Mouse (Mus musculus): ENCODE data around the gene Taok3.
"Not testable (repeated sequence)": the region's sequence is repeated elsewhere in the genome, so short reads cannot be mapped to it uniquely, and the experiment has no call there.

Taok3 gene

GRCm38 (mm10) chr5:117263566-117263965 lies 143.6 kb downstream of the Taok3 start:
- DNase-seq (ENCODE audit: low spot score) = no peak

DNA sequence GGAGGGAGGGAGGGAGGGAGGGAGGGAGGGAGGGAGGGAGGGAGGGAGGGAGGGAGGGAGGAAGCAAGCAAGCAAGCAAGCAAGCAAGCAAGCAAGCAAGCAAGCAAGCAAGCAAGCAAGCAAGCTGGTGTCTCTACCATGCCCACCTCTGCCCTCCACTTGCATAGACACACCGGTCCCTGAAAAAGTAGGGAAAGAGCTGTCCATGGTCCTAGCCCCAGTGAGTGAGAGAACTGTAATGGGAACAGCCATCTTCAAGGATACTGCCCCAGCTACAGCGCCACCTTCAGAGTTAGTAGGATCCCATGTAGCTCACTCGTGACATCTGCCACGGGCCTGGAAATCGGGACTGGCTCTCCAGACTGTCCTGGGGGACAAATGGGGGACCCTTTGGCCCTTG lies 144.8 kb downstream of the Taok3 start:
- peak; percentile 59 for DNase-seq (ENCODE audit: low spot score)

GRCm38 (mm10) chr5:117267913-117268312 lies 148.0 kb downstream of the Taok3 start:
- DNase-seq (ENCODE audit: low spot score) = peak; percentile 54

- no peak for DNase-seq (ENCODE audit: low spot score)
These were observed 148.8 kb downstream of the Taok3 start for GRCm38 (mm10) chr5:117268749-117269148.

DNA sequence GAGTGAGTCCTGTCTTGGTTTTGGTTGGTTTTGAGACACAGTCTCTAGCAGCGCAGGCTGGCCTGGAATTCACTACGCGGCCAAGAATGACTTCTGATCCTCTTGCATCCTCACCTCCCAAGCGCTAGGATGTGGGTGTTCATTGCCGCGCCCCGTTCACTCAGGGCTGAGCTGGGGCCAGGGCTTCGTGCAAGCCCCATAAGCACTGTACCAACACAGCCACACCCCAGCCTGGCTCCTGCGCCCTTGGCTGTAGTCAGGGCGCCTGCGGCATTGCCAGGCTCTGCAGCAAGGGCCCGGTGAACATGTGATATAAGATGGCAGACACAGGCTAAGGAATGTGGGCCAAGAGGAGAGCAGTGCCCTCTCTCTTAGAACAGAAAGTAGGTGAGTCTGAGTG lies 149.5 kb downstream of the Taok3 start:
- no peak for DNase-seq (ENCODE audit: low spot score)

DNA sequence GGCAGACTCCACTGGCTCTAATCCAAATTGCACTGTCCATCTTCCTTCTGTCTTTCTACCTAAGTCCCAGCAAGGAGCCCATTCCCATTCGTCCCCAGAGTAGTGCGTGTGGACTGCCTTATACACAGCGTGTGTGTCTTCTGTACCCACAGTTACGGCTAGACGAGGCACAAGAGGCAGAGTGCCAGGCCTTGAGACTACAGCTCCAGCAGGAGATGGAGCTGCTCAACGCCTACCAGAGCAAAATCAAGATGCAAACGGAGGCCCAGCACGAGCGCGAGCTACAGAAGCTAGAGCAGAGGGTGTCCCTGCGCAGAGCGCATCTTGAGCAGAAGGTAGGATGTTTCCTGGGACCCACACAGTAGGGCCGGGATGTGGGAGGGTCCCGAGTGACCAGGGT lies 152.0 kb downstream of the Taok3 start:
- no peak for DNase-seq (ENCODE audit: low spot score)

- no peak for DNase-seq (ENCODE audit: low spot score)
These were observed 154.9 kb downstream of the Taok3 start for GRCm38 (mm10) chr5:117274817-117275216.

DNA sequence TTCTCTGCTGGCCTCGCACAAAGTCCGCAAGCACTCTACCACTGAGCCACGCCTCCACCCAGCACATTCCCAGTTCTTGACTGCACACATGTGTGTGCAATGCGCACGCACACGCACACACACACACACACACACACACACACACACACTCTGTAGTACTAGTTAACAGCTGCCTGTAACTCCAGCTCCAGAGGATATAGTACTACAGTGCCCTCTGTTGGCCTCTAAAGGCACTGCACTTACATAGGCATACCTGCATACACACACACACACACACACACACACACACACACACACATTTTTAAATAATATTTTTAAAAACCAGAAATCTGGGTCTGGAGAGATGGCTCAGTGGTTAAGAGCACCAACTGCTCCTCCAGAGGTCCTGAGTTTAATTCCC lies 157.9 kb downstream of the Taok3 start:
- no peak for DNase-seq (ENCODE audit: low spot score)

DNA sequence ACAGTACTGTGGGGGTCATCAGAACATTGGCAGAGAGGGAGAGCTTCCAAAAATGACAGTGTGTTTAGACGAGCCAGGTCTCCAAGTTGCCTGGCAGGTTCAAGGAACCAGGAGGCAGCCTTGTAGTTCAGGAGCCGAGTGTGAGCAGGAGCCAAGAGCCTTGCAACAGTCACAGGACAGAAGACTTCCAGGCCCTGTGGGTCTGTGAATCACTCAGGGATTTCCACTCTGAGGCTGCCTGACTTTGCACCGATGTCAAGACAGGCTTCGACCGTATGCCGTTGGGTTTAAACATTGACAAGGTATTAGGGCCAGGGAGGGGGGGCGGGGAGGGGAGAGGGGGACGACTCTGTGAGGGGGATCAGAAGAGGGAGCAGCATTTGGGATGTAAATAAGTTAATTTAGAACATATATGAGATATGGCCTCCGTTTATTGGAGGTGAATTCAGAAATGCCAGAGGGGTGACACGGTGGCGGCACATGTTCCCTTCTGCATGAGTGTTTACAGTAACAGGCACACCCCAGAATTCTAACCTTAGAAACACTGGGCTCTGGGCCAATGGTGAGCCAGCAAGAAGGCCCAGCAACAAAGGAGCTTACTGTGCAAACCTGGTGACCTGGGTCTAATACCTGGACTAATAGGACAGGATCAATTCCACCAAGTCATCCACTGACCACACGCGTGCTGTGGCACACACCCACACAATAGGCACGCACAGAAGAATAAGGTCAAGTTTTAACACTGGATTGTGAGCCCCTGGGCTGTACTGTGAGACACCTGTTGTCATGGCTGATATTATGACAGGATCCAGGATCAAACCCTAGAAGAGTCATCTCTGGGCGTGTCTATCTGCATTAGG lies 159.1 kb downstream of the Taok3 start:
- DNase-seq (ENCODE audit: low spot score) = no peak

GRCm38 (mm10) chr5:117279669-117280050 lies 159.7 kb downstream of the Taok3 start:
- DNase-seq (ENCODE audit: low spot score) = no peak

DNA sequence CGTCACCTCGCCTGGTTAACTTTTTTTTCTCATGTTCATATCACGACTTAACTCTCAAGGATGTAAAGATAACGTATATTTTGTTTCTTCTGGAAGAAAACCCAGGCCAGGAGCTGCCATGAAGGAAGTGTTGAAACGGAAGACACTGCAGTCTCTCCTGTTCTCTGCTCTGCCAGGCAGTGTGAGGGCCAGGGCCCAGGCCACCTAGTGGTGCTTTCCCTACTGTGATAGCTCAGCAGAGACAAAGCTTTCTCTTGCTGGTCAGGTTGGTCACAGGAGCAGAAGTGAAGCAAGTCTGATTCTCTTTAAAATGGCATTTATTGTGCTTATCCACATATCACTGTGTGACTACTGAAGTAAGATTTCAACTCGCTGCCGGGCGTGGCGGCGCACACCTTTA lies 161.6 kb downstream of the Taok3 start:
- DNase-seq (ENCODE audit: low spot score) = peak; percentile 65

GRCm38 (mm10) chr5:117282360-117282759 lies 162.4 kb downstream of the Taok3 start:
- DNase-seq (ENCODE audit: low spot score) = no peak

DNA sequence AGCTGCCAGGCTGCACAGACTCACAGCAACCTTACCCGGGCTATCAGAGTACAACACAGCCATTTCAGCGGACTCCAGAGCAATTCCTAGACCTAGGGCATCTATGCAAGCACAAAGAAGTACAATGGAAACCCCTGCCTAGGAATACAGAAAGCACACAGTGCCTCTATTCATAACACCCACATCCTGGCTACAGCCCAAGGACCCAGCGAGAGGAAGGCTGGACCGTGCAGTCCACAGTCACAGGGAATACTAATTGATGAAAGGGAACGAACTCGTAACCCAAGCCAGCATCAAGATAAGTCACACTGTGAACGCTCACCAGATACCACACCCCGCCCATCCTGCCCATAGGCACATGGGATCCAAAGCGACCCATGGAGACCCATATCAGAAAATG lies 164.1 kb downstream of the Taok3 start:
- DNase-seq (ENCODE audit: low spot score) = peak; percentile 73

GRCm38 (mm10) chr5:117284682-117285081 lies 164.8 kb downstream of the Taok3 start:
- DNase-seq (ENCODE audit: low spot score) = peak; percentile 68

DNA sequence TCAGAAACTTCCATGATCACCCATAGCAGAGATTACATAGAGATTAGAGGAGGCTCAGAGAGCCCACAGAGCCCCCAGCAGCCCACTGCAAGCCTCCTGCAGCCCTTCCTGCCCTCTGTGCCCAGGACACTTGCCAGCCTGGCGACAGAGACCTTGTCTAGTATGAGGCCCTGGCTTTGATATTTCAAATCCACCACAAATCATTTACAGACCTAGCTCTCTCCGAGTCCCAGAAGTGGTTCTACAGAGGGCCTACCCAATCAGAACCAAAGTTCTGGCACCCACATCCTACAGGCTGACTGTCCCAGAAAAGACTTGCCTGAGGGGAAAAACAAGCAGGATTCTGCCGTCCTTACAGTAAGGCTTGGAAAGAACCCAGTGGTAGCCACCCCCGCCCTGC lies 165.3 kb downstream of the Taok3 start:
- DNase-seq (ENCODE audit: low spot score) = no peak

GRCm38 (mm10) chr5:117286286-117286685 lies 166.4 kb downstream of the Taok3 start:
- DNase-seq (ENCODE audit: low spot score) = no peak

DNA sequence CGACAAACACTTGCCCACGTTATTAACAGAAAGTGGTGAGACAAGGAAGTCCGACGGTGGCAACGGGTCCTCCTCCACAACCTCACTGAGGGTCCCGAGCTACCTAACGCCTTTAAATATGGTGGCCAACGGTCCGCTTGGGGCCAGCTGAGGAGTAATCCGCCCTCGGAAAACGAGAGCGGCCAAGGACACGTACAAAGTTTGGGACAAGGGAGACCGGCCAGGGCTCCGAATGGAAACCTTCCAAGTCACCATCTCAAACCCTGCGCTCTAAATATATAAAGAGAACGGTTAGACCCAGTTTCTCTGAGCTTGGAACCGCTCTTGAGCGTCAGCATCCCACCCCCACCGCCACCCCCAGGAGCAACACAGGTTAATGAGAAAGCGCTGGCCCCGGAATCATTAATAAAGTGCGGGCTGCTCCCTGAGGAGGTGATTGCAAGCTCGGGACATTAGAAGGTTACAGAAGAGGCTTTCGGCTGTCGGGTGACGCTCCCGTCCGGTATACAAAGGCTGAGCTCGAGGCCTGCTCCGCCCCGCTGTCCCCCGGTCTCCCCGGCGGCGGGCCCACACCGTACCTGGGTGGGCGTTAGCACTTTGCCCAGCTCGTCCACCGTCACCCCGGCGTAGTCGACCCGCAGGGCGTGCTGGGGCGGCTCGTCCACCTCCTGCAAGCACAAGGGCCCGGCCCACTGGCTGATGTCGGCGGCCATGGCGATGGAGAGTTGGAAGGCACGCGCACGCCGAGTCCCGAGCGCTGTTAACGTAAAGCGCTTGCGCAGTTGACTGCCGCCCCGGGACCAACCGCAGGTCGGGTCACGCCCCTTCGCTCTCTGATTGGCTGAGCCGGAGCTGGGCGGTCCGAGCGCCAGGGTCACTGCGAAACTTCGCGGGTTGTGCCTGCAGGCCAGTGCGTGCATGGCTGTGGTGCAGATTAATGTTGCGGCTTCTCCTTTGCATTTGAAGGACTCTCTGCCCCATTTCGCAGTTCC lies 167.2 kb downstream of the Taok3 start, which contains the start of gene Pebp1:
Gene Pebp1, minus strand, starts transcription at position 795 of the 992 bp plus-strand sequence.
- DNase-seq (ENCODE audit: low spot score) = peak; percentile 98

DNA sequence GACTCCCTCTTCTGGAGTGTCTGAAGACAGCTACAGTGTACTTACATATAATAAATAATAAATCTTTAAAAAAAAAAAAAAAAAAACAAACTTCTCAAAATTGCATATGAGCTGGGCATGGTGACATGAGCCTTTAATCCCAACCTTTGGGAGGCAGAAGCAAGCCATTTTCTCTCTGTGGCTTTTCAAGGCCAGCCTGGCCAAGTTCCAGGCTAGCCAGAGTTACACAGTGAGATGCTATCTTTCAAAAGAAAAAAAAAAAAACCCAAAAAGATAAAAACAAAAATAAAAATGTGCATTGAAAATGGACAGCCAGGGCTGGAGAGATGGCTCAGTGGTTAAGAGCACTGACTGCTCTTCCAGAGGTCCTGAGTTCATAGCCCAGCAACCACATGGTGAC lies 169.7 kb downstream of the Taok3 start:
- DNase-seq (ENCODE audit: low spot score) = no peak

GRCm38 (mm10) chr5:117290081-117290480 lies 170.2 kb downstream of the Taok3 start:
- no peak for DNase-seq (ENCODE audit: low spot score)

GRCm38 (mm10) chr5:117291312-117291711 lies 171.4 kb downstream of the Taok3 start:
- DNase-seq (ENCODE audit: low spot score) = no peak

GRCm38 (mm10) chr5:117292547-117292946 lies 172.6 kb downstream of the Taok3 start:
- DNase-seq (ENCODE audit: low spot score) = no peak

DNA sequence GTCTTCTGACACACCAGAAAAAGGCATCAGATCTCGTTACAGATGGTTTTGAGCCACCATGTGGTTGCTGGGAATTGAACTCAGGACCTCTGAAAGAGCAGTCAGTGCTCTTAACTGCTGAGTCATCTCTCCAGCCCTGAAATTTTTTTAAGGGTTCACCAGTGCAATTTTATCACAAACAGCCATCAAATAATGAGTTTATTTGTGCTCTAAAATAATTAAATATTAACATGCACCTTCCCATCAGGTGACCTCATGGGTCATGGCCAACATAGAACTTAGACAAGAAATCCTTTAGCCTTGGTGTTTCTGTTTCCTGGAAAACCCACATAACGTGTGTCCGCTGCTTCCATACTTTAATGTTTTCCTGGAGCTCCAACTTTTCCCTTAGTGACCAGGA lies 173.8 kb downstream of the Taok3 start:
- not testable (repeated sequence) for DNase-seq (ENCODE audit: low spot score)

DNA sequence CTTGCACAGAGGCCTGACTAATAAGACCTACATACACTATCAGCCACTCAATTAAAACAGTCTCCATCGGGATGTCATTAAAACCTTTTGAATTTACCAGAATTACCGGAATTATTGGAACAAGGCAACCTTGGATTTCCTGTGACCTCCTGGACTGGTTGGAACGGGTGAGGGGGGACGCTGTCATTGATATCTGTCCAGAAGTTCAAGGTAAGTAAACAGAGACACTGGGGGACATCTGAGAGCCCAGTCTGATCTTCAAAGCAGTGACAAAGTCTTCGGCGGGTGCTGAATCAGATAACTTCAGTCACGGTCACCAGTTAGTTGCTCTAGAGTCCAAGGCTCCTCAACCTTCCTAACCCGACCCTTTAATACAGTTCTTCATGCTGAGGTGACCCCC lies 175.1 kb downstream of the Taok3 start:
- no peak for DNase-seq (ENCODE audit: low spot score)

Measured in testis, postnatal 10 days (tissue).